Mouse (Mus musculus): ENCODE results near the gene Vmn2r16.

The Vmn2r16 gene

DNA sequence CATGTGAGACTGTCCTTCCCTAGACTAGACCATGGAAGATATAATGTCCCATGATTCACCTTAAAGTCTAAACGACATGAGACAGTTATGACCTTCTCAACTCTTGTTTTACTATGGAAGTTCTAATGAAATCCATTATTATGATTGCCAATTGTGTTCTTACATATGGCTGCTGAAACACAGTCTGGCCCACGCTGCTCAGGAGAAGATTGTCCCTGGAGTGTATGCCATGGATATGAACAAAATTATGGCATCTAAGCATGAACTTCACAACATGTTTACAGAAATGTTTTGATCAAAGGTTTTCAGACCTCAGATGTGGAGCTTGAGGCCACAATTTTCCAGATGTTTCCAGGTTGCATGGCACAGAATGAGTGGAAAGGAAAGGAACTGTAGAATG, at the start of gene Vmn2r16:
Gene Vmn2r16, plus strand, starts transcription at position 301 of the 400 bp plus-strand sequence.
- no peak for DNase-seq (ENCODE audit: low spot score)

GRCm38 (mm10) chr5:109294655-109295054, 35.3 kb upstream of the Vmn2r16 start:
- DNase-seq (ENCODE audit: low spot score), result no peak

DNA sequence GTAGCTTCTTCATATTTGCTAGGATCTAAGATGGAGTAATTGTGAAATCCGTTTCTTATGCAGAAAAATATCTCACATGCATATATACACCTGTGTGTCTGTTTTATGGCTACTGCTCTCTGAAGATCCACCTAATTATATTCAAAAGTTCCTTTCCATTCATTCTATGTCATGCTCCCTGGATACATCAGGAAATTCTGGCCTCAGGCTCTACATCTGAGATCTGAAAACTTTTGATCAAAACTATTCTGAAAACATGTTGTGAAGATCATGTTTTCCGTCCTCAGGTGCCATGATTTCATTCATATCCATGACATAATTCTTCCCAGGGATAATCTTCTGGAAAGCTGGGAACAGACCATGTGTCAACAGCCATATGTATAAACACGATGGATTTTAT, 32.4 kb upstream of the Vmn2r16 start, which contains the start of gene Vmn2r15:
Gene Vmn2r15, minus strand, starts transcription at position 101 of the 400 bp plus-strand sequence.
- DNase-seq (ENCODE audit: low spot score), result no peak

GRCm38 (mm10) chr5:109419388-109419787, 89.4 kb downstream of the Vmn2r16 start, which contains the start of gene Vmn2r17:
Gene Vmn2r17 (plus strand): TSS chr5:109419688.
- no peak for DNase-seq (ENCODE audit: low spot score)

All from MN1 (cell line).